In the genomic region with DNA sequence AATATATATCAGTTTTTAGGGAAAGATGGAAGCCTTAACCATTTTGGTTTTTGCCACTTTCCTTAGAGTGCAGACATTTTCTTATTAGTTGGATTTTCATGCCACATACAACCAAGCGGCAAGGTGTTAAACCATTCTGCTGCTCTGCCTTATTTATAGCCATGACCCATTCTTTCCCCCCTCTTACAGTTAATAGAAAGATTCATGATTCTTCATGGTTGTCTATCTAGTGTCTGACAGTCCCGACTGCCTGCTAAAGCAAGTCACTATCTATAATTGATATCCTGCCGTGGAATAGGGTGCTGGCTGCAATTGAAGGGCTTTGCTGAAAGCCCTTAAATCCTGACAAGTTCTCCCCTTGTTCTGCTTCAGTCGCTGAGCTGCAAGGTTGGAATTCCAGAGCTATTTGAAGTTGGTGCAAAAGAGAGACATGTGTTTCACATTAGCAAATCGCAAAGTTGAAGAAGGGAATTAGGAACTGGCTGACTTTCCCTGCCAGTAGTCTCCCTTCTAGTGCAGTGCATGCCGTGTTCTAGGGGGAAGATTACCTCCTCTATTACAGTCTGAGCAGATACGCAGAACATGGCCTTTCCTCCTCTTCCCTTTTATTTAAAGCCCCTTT, we compare ENCODE assay signal across 14 mouse cellular contexts.
DNase-seq lines count a peak whose midpoint lies in the region; ATAC-seq and TF ChIP-seq lines count a peak whose summit lies in the region.
"Had no signal": no experiment of that assay in that cellular context is flagged by ENCODE, and none has a peak within 500 bp of the region (broad histone marks: within the 10 kb centered on the region; RNA-seq: fewer than 3 reads in every experiment).

No protein-coding gene starts in this region.

- no peak for DNase-seq in heart, postnatal 36 days
- peak; percentile 3 for DNase-seq in lung, postnatal 10 days
- DNase-seq in lung, postnatal 4 days = no peak
- DNase-seq in embryonic facial prominence, embryonic 14.5 days (ENCODE audit: low spot score) = peak; percentile 86
- DNase-seq in neural tube, embryonic 11.5 days (ENCODE audit: low spot score) = no peak
- DNase-seq in thymus, postnatal 0 days (ENCODE audit: low spot score) = no peak
- DNase-seq: cerebellum, postnatal 36 days; right cerebral cortex, postnatal 14 days had no signal

- H3K27ac ChIP-seq in heart, embryonic 13.5 days (replicated peaks) = peak overlapping the region; percentile 46; the same call in 1 of the 2 replicates
- peak overlapping the region; percentile 35; the same call in 1 of the 2 replicates for H3K27ac ChIP-seq in embryonic facial prominence, embryonic 14.5 days (replicated peaks; ENCODE audit: low read depth, low read length)
- no peak overlapping the region for H3K27ac ChIP-seq in neural tube, embryonic 11.5 days (ENCODE audit: low read depth, low read length)
- no peak overlapping the region for H3K27ac ChIP-seq in intestine, postnatal 0 days (ENCODE audit: low read depth, low read length)
- H3K27ac ChIP-seq: liver, embryonic 14.5 days; stomach, postnatal 0 days had no signal

- H3K36me3 ChIP-seq in heart, embryonic 13.5 days = peaks cover 27% of the 10 kb centered on the region
- H3K36me3 ChIP-seq in embryonic facial prominence, embryonic 14.5 days (ENCODE audit: control insufficient read depth, insufficient read depth, low read length) = peaks cover 47% of the 10 kb centered on the region
- 0 out of 2 replicates have a peak, but pooled peaks cover 2% of the 10 kb centered on the region for H3K36me3 ChIP-seq in neural tube, embryonic 11.5 days (ENCODE audit: control insufficient read depth, insufficient read depth, low read length)
- no peaks in the 10 kb centered on the region for H3K36me3 ChIP-seq in intestine, postnatal 0 days (ENCODE audit: control insufficient read depth, insufficient read depth)

- peak; percentile 31; the same call in 1 of the 2 replicates for ATAC-seq in heart, embryonic 13.5 days (ENCODE audit: extremely low read depth, insufficient number of reproducible peaks, low FRiP score, low TSS enrichment)
- ATAC-seq in embryonic facial prominence, embryonic 14.5 days (ENCODE audit: low read depth) = peak; percentile 74; the same call in 1 of the 2 replicates
- peak; percentile 31; the same call in 1 of the 2 replicates for ATAC-seq in neural tube, embryonic 11.5 days (ENCODE audit: insufficient read depth, low FRiP score, low TSS enrichment)
- no peak for ATAC-seq in intestine, postnatal 0 days
- ATAC-seq: hindbrain, embryonic 16.5 days had no signal

- 14% methylated on average over 7 of the region's 7 CpGs for WGBS in heart, embryonic 13.5 days
- WGBS in embryonic facial prominence, embryonic 14.5 days = 17% methylated on average over 7 of the region's 7 CpGs
- 33% methylated on average over 7 of the region's 7 CpGs for WGBS in neural tube, embryonic 11.5 days
- WGBS in intestine, postnatal 0 days = 57% methylated on average over 7 of the region's 7 CpGs

- H3K4me2 ChIP-seq in heart, embryonic 13.5 days = peak overlapping the region; percentile 29; the same call in 1 of the 2 replicates
- H3K4me2 ChIP-seq in embryonic facial prominence, embryonic 14.5 days (ENCODE audit: low read depth, low read length) = no peak overlapping the region
- H3K4me2 ChIP-seq in neural tube, embryonic 11.5 days (ENCODE audit: low read depth) = no peak overlapping the region
- H3K4me2 ChIP-seq in intestine, postnatal 0 days (replicated peaks; ENCODE audit: low read depth) = no peak overlapping the region

- H3K4me3 ChIP-seq in heart, embryonic 13.5 days = no peak overlapping the region
- no peak overlapping the region for H3K4me3 ChIP-seq in embryonic facial prominence, embryonic 14.5 days (ENCODE audit: low read depth, low read length)
- H3K4me3 ChIP-seq in neural tube, embryonic 11.5 days (ENCODE audit: low read depth, low read length) = no peak overlapping the region
- H3K4me3 ChIP-seq in intestine, postnatal 0 days (ENCODE audit: low read depth, low read length) = no peak overlapping the region
- H3K4me3 ChIP-seq: myocyte had no signal

- intact Hi-C loops in heart, postnatal 36 days (cut with DNase I) = no loop called here

- no peak for TF ChIP-seq CTCF in intestine, postnatal 0 days (IDR thresholded peaks at IDR 0.05; ENCODE audit: low read depth)

- H3K9me3 ChIP-seq in heart, embryonic 13.5 days = no peaks in the 10 kb centered on the region
- no peaks in the 10 kb centered on the region for H3K9me3 ChIP-seq in embryonic facial prominence, embryonic 14.5 days (ENCODE audit: control insufficient read depth, low read length)
- no peaks in the 10 kb centered on the region for H3K9me3 ChIP-seq in neural tube, embryonic 11.5 days (ENCODE audit: control insufficient read depth, low read length)
- no peaks in the 10 kb centered on the region for H3K9me3 ChIP-seq in intestine, postnatal 0 days (ENCODE audit: control insufficient read depth)

- H3K4me1 ChIP-seq in heart, embryonic 13.5 days = peaks cover 42% of the 10 kb centered on the region
- H3K4me1 ChIP-seq in embryonic facial prominence, embryonic 14.5 days (ENCODE audit: control insufficient read depth, insufficient read depth, low read length) = peaks cover 19% of the 10 kb centered on the region
- H3K4me1 ChIP-seq in neural tube, embryonic 11.5 days (ENCODE audit: control insufficient read depth, insufficient read depth, low read length) = peaks cover 8% of the 10 kb centered on the region
- no peaks in the 10 kb centered on the region for H3K4me1 ChIP-seq in intestine, postnatal 0 days (replicated peaks; ENCODE audit: control insufficient read depth, insufficient read depth, low read length)

- H3K27me3 ChIP-seq in heart, embryonic 13.5 days (replicated peaks) = peaks cover 80% of the 10 kb centered on the region
- no peaks in the 10 kb centered on the region for H3K27me3 ChIP-seq in embryonic facial prominence, embryonic 14.5 days (replicated peaks; ENCODE audit: control insufficient read depth, insufficient read depth, low read length)
- H3K27me3 ChIP-seq in neural tube, embryonic 11.5 days (ENCODE audit: control insufficient read depth, insufficient read depth, low read length) = no peaks in the 10 kb centered on the region
- H3K27me3 ChIP-seq in intestine, postnatal 0 days (replicated peaks; ENCODE audit: control insufficient read depth, insufficient read depth, low read length) = no peaks in the 10 kb centered on the region

- H3K9ac ChIP-seq in heart, embryonic 13.5 days = no peak overlapping the region
- H3K9ac ChIP-seq in embryonic facial prominence, embryonic 14.5 days (ENCODE audit: low read depth, low read length) = no peak overlapping the region
- H3K9ac ChIP-seq in neural tube, embryonic 11.5 days (ENCODE audit: low read length) = no peak overlapping the region
- H3K9ac ChIP-seq in intestine, postnatal 0 days (ENCODE audit: low read depth, low read length) = no peak overlapping the region
- H3K9ac ChIP-seq: liver, embryonic 14.5 days had no signal

Comparison
In these comparisons a context has a peak if more than half of its experiments do, and no peak if none do; other contexts are left out.
1. DNase-seq: peak in lung, postnatal 10 days (single experiment) and embryonic facial prominence, embryonic 14.5 days (single experiment); none in heart, postnatal 36 days (0 of 2), lung, postnatal 4 days (0 of 2), neural tube, embryonic 11.5 days (single experiment) and thymus, postnatal 0 days (single experiment).
2. H3K27ac ChIP-seq: peak in heart, embryonic 13.5 days (single experiment) and embryonic facial prominence, embryonic 14.5 days (single experiment); none in neural tube, embryonic 11.5 days (single experiment) and intestine, postnatal 0 days (single experiment).